Mouse (Mus musculus) intestine, embryonic 16.5 days (tissue): ENCODE data around the gene Cux1. TPM values are rescaled to one million over a fixed set of nuclear protein-coding genes. Genes with fewer than 3 reads are reported as not detected.

Source experiments
- microRNA-seq: library from miRNA; unstranded; fragments of <30 nt; microRNA quantifications from one replicate; pipeline ENCODE4, GENCODE M21; 2016
- polyA plus RNA-seq: library from polyadenylated mRNA; unstranded; fragments of >200 nt; fragmentation: Nextera tagmentation; extraction: Ambion mirVana; gene quantifications from 2 replicates; pipeline ENCODE4 v1.2.1, GENCODE M21; 2015

Gene Cux1
- polyA plus RNA-seq, 1 experiment from 2014 or later = 62.5 TPM

Small RNAs within 50 kb of the gene (microRNA-seq; reads per million reads assigned to microRNA genes)
- not detected for gene Mir721

Other genes with a start within 250 kb of the Cux1 start
- gene Myl10, start 125.7 kb upstream of the Cux1 start, polyA plus RNA-seq = not detected in 2 replicates